Mouse (Mus musculus): Measurements from ENCODE around the gene Klc1.

GRCm38 (mm10) chr12:111750739-111751138, 7.9 kb upstream of the Klc1 start:
- TF ChIP-seq EP300 (IDR thresholded peaks at IDR 0.05; ENCODE audit: low read depth) (no peak), CTCF (IDR thresholded peaks at IDR 0.05; ENCODE audit: low read depth) (no peak)

All from heart, postnatal 0 days (tissue).